Mouse (Mus musculus): ENCODE measurements around the gene Olfr1359.

GRCm38 (mm10) chr13:21729544-21729943, 31.6 kb downstream of the Olfr1359 start:
- TF ChIP-seq CTCF (IDR thresholded peaks at IDR 0.05; ENCODE audit: low read depth) (no peak), EP300 (optimal IDR thresholded peaks at IDR 0.05) (no peak)
